Mouse (Mus musculus) effector memory CD4-positive, alpha-beta T cell, adult 7 months (primary cell): Measurements from ENCODE around the gene Gtf3c4. TPM values are rescaled to one million over a fixed set of nuclear protein-coding genes. Genes with fewer than 3 reads are reported as not detected.

ENCODE experiments used
- polyA plus RNA-seq: library from polyadenylated mRNA; unstranded; fragments of 100-300 nt; shearing (Covaris generic); gene quantifications from one replicate; pipeline ENCODE4 v1.2.1, GENCODE M21; 2017

The Gtf3c4 gene
- 10.8 TPM for polyA plus RNA-seq

GRCm38 (mm10) chr2:28840222-28840951 is at the start of gene Gtf3c4, which contains the start of gene Ddx31:
Gtf3c4 (minus strand) TSS chr2:28840360.
Ddx31 (plus strand) TSS chr2:28840406.

Other genes starting within 250 kb of the Gtf3c4 start
- gene Gfi1b, start 218.4 kb downstream of the Gtf3c4 start, polyA plus RNA-seq: 0.62 TPM
- 26.6 TPM for gene Tsc1, start 199.1 kb downstream of the Gtf3c4 start, polyA plus RNA-seq
- gene Spaca9, start 140.6 kb downstream of the Gtf3c4 start, polyA plus RNA-seq: not detected
- gene Ak8, start 140.2 kb downstream of the Gtf3c4 start, polyA plus RNA-seq: not detected
- 18.6 TPM for gene Ddx31, start within 50 bp of the Gtf3c4 start, polyA plus RNA-seq
- gene Barhl1, start 76.3 kb upstream of the Gtf3c4 start, polyA plus RNA-seq: not detected
- gene Cfap77, start 214.7 kb upstream of the Gtf3c4 start, polyA plus RNA-seq: not detected
- gene Ttf1, start 219.9 kb upstream of the Gtf3c4 start, polyA plus RNA-seq: 10.2 TPM